Mouse (Mus musculus): Measurements from ENCODE around the gene Gm8297. TPM values are rescaled to one million over a fixed set of nuclear protein-coding genes. Genes with fewer than 3 reads are reported as not detected.
"Not testable (repeated sequence)": the region's sequence is repeated elsewhere in the genome, so short reads cannot be mapped to it uniquely, and the experiment has no call there.

The Gm8297 gene
- polyA plus RNA-seq (2012; rRNA removed): not detected in 2 replicates

DNA sequence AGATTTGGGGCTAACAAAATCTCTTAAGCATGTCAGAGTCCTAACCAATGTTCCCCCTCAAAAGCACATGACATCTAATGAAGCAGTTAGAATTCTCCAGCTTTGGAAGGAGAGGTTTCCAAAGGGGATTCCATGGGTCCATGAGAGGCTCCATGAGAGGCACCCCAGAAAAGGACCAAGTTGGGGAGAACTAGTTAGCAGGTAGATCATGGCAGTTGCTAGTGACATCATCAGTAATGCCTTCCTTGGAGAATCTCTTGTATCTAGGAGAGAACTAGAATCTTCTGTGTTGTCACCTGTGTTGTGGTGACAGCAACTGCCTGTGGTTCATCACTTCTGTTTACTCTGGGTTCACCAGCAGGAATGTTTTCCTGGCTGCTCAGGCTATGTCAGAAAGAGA lies at the start of gene Gm8297:
Gene Gm8297 (plus strand): TSS at position 301 of the 400 bp plus-strand sequence.
- not testable (repeated sequence) for DNase-seq (ENCODE audit: extremely low spot score in 1 of 2, low spot score in 1 of 2)

DNA sequence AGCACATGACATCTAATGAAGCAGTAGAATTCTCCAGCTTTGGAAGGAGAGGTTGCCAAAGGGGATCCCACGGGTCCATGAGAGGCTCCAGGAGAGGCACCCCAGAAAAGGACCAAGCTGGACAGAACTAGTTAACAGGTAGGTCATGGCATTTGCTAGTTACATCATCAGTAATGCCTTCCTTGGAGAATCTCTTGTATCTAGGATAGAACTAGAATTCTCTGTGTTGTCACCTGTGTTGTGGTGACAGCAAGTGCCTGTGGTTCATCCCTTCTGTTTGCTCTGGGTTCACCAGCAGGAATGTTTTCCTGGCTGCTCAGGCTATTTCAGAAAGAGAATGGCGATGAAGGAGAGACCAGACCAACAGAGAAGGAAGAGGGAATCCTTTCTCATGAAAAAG lies 31.9 kb downstream of the Gm8297 start, which contains the start of gene Gm3298:
Gene Gm3298 (plus strand): TSS at position 301 of the 400 bp plus-strand sequence.
- not testable (repeated sequence) for DNase-seq (ENCODE audit: extremely low spot score in 1 of 2, low spot score in 1 of 2)

Other genes with a start within 250 kb of the Gm8297 start
- not detected in 2 replicates for gene Gm9602, start 207.6 kb upstream of the Gm8297 start, polyA plus RNA-seq (2012; rRNA removed)
- not detected in 2 replicates for gene Gm3269, start 145.8 kb upstream of the Gm8297 start, polyA plus RNA-seq (2012; rRNA removed)
- 0.90 TPM in 1 of 2 replicates, not detected in the other for gene Gm3264, start 128.4 kb upstream of the Gm8297 start, polyA plus RNA-seq (2012; rRNA removed)
- gene Gm3278, start 91.5 kb upstream of the Gm8297 start, polyA plus RNA-seq (2012; rRNA removed): 0.15 and 0.26 TPM in 2 replicates
- gene Gm3298, start 32.0 kb downstream of the Gm8297 start, polyA plus RNA-seq (2012; rRNA removed): not detected in 2 replicates
- not detected in 2 replicates for gene 4930555G01Rik, start 66.7 kb downstream of the Gm8297 start, polyA plus RNA-seq (2012; rRNA removed)
- 1.8 and 2.3 TPM in 2 replicates for gene Gm8281, start 87.1 kb downstream of the Gm8297 start, polyA plus RNA-seq (2012; rRNA removed)
- 0.13 and 0.18 TPM in 2 replicates for gene Gm8279, start 147.6 kb downstream of the Gm8297 start, polyA plus RNA-seq (2012; rRNA removed)
- not detected in 2 replicates for gene Gm3317, start 180.6 kb downstream of the Gm8297 start, polyA plus RNA-seq (2012; rRNA removed)
- not detected in 2 replicates for gene Gm8271, start 201.9 kb downstream of the Gm8297 start, polyA plus RNA-seq (2012; rRNA removed)

All from frontal cortex, adult 2 months (tissue).